ENCODE assay signal across 15 mouse cellular contexts in the genomic region with DNA sequence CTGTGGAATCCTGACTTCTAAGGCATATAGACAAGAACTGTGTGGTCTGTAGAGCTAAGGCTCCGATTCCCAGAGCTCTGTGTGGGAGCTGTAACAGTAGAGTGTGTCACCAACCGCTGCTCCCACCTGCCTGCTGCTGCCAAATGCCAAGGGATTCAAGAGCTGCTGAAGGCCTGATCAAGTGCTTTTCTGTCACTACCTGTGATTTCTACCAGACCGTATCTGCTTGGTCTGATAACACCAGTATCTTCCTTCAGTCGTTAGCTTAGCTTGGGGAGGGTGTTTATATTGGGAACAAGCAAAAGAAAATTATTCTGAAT. TPM values are rescaled to one million over a fixed set of nuclear protein-coding genes. Genes with fewer than 3 reads are reported as not detected.
"Had no signal": no experiment of that assay in that cellular context is flagged by ENCODE, and none has a peak within 500 bp of the region (broad histone marks: within the 10 kb centered on the region; RNA-seq: fewer than 3 reads in every experiment).

No protein-coding gene starts in this region.

- H3K9me3 ChIP-seq: kidney, embryonic 15.5 days; limb, embryonic 15.5 days; liver, embryonic 12.5 days; lung, embryonic 15.5 days; midbrain, embryonic 13.5 days; stomach, embryonic 15.5 days had no signal

- ATAC-seq: midbrain, embryonic 13.5 days had no signal

- H3K4me1 ChIP-seq: limb, embryonic 15.5 days; lung, embryonic 15.5 days; stomach, embryonic 15.5 days had no signal

- H3K9ac ChIP-seq: kidney, embryonic 15.5 days; limb, embryonic 15.5 days; liver, embryonic 12.5 days; lung, embryonic 15.5 days; midbrain, embryonic 13.5 days; stomach, embryonic 15.5 days had no signal

- DNase-seq: kidney, adult 2 months; kidney, postnatal 14 days had no signal

- H3K27ac ChIP-seq: kidney, embryonic 15.5 days; limb, embryonic 15.5 days; liver, embryonic 12.5 days; lung, embryonic 15.5 days; midbrain, embryonic 13.5 days; stomach, embryonic 15.5 days had no signal

- H3K27me3 ChIP-seq: kidney, embryonic 15.5 days; limb, embryonic 15.5 days; lung, embryonic 15.5 days; midbrain, embryonic 13.5 days; stomach, embryonic 15.5 days had no signal

- H3K4me3 ChIP-seq: kidney, embryonic 15.5 days; limb, embryonic 15.5 days; liver, embryonic 12.5 days; lung, embryonic 15.5 days; midbrain, embryonic 13.5 days; stomach, embryonic 15.5 days had no signal

- H3K4me2 ChIP-seq: kidney, embryonic 15.5 days; limb, embryonic 15.5 days; liver, embryonic 12.5 days; lung, embryonic 15.5 days; midbrain, embryonic 13.5 days; stomach, embryonic 15.5 days had no signal

- H3K36me3 ChIP-seq: kidney, embryonic 15.5 days; limb, embryonic 15.5 days; liver, embryonic 12.5 days; lung, embryonic 15.5 days; midbrain, embryonic 13.5 days; stomach, embryonic 15.5 days had no signal

RNA-seq across cellular contexts. Expression of a gene that starts 0.5 kb away (rescaled TPM):
- total RNA-seq: layer of hippocampus, adult 8-10 months; layer of hippocampus, postnatal 14 days; left cerebral cortex, adult 18-20 months; left cerebral cortex, postnatal 14 days; midbrain, postnatal 0 days had no signal
- polyA plus RNA-seq: kidney, embryonic 15.5 days; limb, embryonic 11.5 days; limb, embryonic 15.5 days; liver, embryonic 12.5 days; midbrain, embryonic 13.5 days; midbrain, postnatal 0 days; neural tube, embryonic 14.5 days; stomach, embryonic 15.5 days had no signal

RNA-seq across cellular contexts. Expression of a gene that starts 7.5 kb away (rescaled TPM):
- polyA plus RNA-seq: limb, embryonic 11.5 days; liver, embryonic 12.5 days; midbrain, embryonic 13.5 days; neural tube, embryonic 14.5 days had no signal
